In genomic region chr10:121370777-121371176, GRCm38 (mm10) we compare ENCODE assay signal across 14 mouse cellular contexts. TPM values are rescaled to one million over a fixed set of nuclear protein-coding genes. Genes with fewer than 3 reads are reported as not detected.
DNase-seq lines count a peak whose midpoint lies in the region; TF ChIP-seq lines count a peak whose summit lies in the region.
"Had no signal": no experiment of that assay in that cellular context is flagged by ENCODE, and none has a peak within 500 bp of the region (broad histone marks: within the 10 kb centered on the region; RNA-seq: fewer than 3 reads in every experiment).

No protein-coding gene starts in this region.

- no peak overlapping the region for H3K4me3 ChIP-seq in layer of hippocampus, adult 2 months
- H3K4me3 ChIP-seq: hindbrain, embryonic 12.5 days; limb, embryonic 10.5 days had no signal

- TF ChIP-seq POLR2A in brain, embryonic 14.5 days (IDR thresholded peaks at IDR 0.05; ENCODE audit: borderline replicate concordance, extremely low read depth, insufficient read depth, insufficient read length, poor library complexity, severe bottlenecking): no peak

- DNase-seq in adrenal gland, adult 2 months: peak; percentile 29
- no peak for DNase-seq in adrenal gland, adult 18-20 months (ENCODE audit: low spot score in 2 of 2)
- DNase-seq in layer of hippocampus, adult 2 months (ENCODE audit: low spot score in 2 of 2): no peak
- no peak for DNase-seq in layer of hippocampus, adult 9-11 months
- DNase-seq in 416B (ENCODE audit: low read depth): peak; percentile 38
- DNase-seq in brain, embryonic 14.5 days (ENCODE audit: low read depth): no peak
- no peak for DNase-seq in urinary bladder, adult 18-20 months (ENCODE audit: low spot score in 2 of 2)
- no peak for DNase-seq in urinary bladder, postnatal 10 days (ENCODE audit: low spot score)
- DNase-seq: cerebellum, adult 2 months; right cerebral cortex, postnatal 25 days; thymus, adult 18-20 months had no signal

- TF ChIP-seq CTCF in layer of hippocampus, adult 2 months (conservative IDR thresholded peaks at IDR 0.05): peak; percentile 70
- peak; percentile 34; the same call in 1 of the 2 replicates for TF ChIP-seq CTCF in brain, embryonic 14.5 days (IDR thresholded peaks at IDR 0.05; ENCODE audit: borderline replicate concordance, extremely low read depth, insufficient read depth, insufficient read length)

- no peak overlapping the region for H3K27ac ChIP-seq in layer of hippocampus, adult 2 months
- H3K27ac ChIP-seq: hindbrain, embryonic 12.5 days; limb, embryonic 10.5 days had no signal

RNA-seq across cellular contexts. Expression of gene Gns, which starts 5.9 kb away (rescaled TPM):
- 100 to 1,000 TPM; 169 to 240 TPM for total RNA-seq in adrenal gland, adult 2 months (2021)
- 657 and 731 TPM in 2 replicates for polyA plus RNA-seq in adrenal gland, adult 2 months (2012; rRNA removed)
- 100 to 1,000 TPM; 154 to 231 TPM for total RNA-seq in adrenal gland, adult 18-20 months (2021)
- total RNA-seq in layer of hippocampus, adult 2 months (2021): 10 to 100 TPM; 78.8 to 83.5 TPM
- 23.7 and 42.6 TPM in 2 replicates for polyA plus RNA-seq in brain, embryonic 14.5 days (2012; rRNA removed)

RNA-seq across cellular contexts. Expression of gene Tbc1d30, which starts 19.7 kb away (rescaled TPM):
- 1 to 10 TPM; 2.9 to 8.7 TPM for total RNA-seq in adrenal gland, adult 2 months (2021)
- 0.57 and 1.5 TPM in 2 replicates for polyA plus RNA-seq in adrenal gland, adult 2 months (2012; rRNA removed)
- total RNA-seq in adrenal gland, adult 18-20 months (2021): 1 to 10 TPM; 2.6 to 8.3 TPM
- 10 to 100 TPM; 37.0 to 37.2 TPM for total RNA-seq in layer of hippocampus, adult 2 months (2021)
- 13.9 and 25.1 TPM in 2 replicates for polyA plus RNA-seq in brain, embryonic 14.5 days (2012; rRNA removed)
- polyA plus RNA-seq: C2C12 had no signal

Comparison
In these comparisons a context has a peak if more than half of its experiments do, and no peak if none do; other contexts are left out.
1. DNase-seq: peak in adrenal gland, adult 2 months (single experiment) and 416B (single experiment); none in adrenal gland, adult 18-20 months (0 of 2), layer of hippocampus, adult 2 months (0 of 2), layer of hippocampus, adult 9-11 months (single experiment), brain, embryonic 14.5 days (single experiment), urinary bladder, adult 18-20 months (0 of 2) and urinary bladder, postnatal 10 days (single experiment).